Mouse (Mus musculus) cerebellum, adult 2 months (tissue): ENCODE results near the gene Lix1.

Experiments
- CTCF ChIP-seq: fragments of 200-500 bp; IDR thresholded peaks from 2 replicates; pipeline ENCODE4 v1.5.1; 2011; ENCODE audit warnings: low read depth, mild to moderate bottlenecking, control low read depth, low read length, moderate library complexity, borderline replicate concordance; ENCODE audit not compliant: insufficient read depth
- POLR2A ChIP-seq: fragments of 200-500 bp; IDR thresholded peaks from 2 replicates; pipeline ENCODE4 v1.6.1; 2011; ENCODE audit warnings: low read length, control low read depth, borderline replicate concordance; ENCODE audit not compliant: insufficient read depth

DNA sequence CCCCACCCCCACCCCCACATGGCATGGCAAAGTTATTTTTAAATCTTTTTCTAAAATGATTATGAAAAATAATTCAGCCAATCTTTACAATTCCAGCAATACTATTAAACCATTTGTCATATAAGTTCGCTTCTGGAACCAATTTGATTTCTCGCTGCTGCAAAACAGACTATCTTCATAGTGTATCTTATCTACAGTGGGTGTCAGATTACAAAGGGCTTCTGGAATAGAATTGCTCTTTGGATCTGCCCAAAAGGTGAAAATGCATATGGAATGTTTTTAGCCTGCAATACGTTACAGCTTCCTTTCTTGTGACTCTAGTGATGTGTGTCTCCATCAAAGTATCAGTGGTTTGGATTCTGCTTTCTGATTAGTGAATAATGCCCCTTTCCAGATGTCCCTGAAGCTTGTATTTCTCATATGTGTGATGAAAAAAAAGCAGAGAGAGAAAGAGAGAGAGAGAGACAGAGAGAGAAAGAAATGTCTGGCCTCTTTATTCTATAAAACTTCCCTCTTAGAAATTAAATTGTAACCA, 1.2 kb downstream of the Lix1 start:
- no peak for TF ChIP-seq CTCF
- TF ChIP-seq POLR2A = no peak
